Mouse (Mus musculus): ENCODE measurements around the gene Emcn. TPM values are rescaled to one million over a fixed set of nuclear protein-coding genes. Genes with fewer than 3 reads are reported as not detected.

Gene Emcn
- total and polyA plus RNA-seq, 3 experiments = not detected

DNA sequence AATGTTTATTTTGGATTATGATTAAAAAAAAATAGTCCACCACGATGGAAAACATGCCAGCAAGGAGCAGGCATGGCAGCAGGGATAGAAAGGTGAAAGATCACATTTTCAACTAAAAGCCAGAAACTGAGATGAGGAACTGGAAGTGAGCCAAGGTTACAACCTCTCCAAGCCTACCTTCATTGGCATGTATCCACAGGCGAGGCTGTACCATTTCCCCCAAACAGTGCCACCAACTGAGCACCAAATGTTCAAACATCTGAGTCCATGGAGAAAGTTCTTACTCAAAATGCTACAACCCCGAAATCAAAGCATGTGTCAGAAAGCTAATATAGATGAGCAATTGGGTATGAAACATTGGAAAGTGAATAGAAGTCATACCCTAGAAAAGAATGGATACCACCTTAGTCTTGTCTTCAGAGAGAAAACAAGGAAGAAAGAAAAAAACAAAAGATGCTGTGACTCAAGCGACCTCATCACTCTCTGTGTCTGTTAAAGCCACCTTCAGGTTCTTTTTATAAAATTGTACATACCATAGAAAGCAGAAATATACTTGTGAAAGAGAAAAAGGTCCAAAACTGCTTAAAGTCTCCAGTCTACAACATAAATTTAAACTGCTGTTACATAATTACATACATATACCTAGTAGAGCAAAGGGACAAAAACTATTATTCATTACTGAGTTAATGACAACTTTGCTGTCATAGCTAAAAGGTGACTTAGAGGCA lies 124.2 kb downstream of the Emcn start:
- no peak for TF ChIP-seq SMC3 (IDR thresholded peaks at IDR 0.05; ENCODE audit: low read depth, low read length)
- TF ChIP-seq ELF1 (IDR thresholded peaks at IDR 0.05; ENCODE audit: low read depth, low read length) = no peak
- TF ChIP-seq GABPA (IDR thresholded peaks at IDR 0.05; ENCODE audit: insufficient replicate concordance, low read depth, low read length) = no peak
- TF ChIP-seq CTCF (conservative IDR thresholded peaks at IDR 0.05 in 1 of 2, IDR thresholded peaks at IDR 0.05 in 1 of 2; ENCODE audit: low read depth in 2 of 2, low read length in 2 of 2) = no peak
- no peak for TF ChIP-seq SIN3A (IDR thresholded peaks at IDR 0.05; ENCODE audit: low read length)
- TF ChIP-seq MAX (IDR thresholded peaks at IDR 0.05; ENCODE audit: low read length) = no peak
- no peak for TF ChIP-seq EP300 (IDR thresholded peaks at IDR 0.05; ENCODE audit: low read length)
- TF ChIP-seq TBP (conservative IDR thresholded peaks at IDR 0.05; ENCODE audit: low read depth, low read length) = no peak
- TF ChIP-seq RAD21 (IDR thresholded peaks at IDR 0.05; ENCODE audit: low read depth, low read length) = no peak
- TF ChIP-seq CHD1 (IDR thresholded peaks at IDR 0.05; ENCODE audit: low read depth, low read length) = no peak
- no peak for TF ChIP-seq HCFC1 (IDR thresholded peaks at IDR 0.05; ENCODE audit: low read depth, low read length)
- dilution Hi-C loops (cut with MboI; ENCODE audit: extremely low pct_ligation_motif_present, extremely low pct_unique_long_range_greater_than_20kb, low sequenced_read_pairs) (no loop called here), in situ Hi-C loops (cut with MboI; ENCODE audit: low pct_ligation_motif_present, low pct_unique_long_range_greater_than_20kb, low sequenced_read_pairs) (no loop called here)
- Histone ChIP-seq H3K27ac (ENCODE audit: insufficient read depth, low read depth) (no peak overlapping the region), H3K4me2 (ENCODE audit: insufficient read depth, low read depth, poor library complexity, severe bottlenecking) (no peak overlapping the region), H3K27me3 (replicated peaks) (no peaks in the 10 kb centered on the region), H3K4me1 (ENCODE audit: control insufficient read depth in 1 of 2, insufficient read depth in 2 of 2) (peaks cover 0 to 8% of the 10 kb centered on the region in 2 experiments; a peak in 2 of 4 replicates), H3K79me2 (replicated peaks; ENCODE audit: control insufficient read depth, extremely low read depth, insufficient read depth, poor library complexity, severe bottlenecking) (no peaks in the 10 kb centered on the region), H3K9me3 (replicated peaks; ENCODE audit: low read length) (no peaks in the 10 kb centered on the region), H3K36me3 (replicated peaks in 1 of 2; ENCODE audit: control insufficient read depth in 1 of 2, insufficient read depth in 1 of 2, low read length in 1 of 2) (no peaks in the 10 kb centered on the region), H3K9ac (ENCODE audit: insufficient read depth, low read depth) (no peak overlapping the region), H3K4me3 (replicated peaks in 1 of 3; ENCODE audit: low read depth in 2 of 3, low read length in 2 of 3, poor library complexity in 1 of 3) (no peak overlapping the region)
- no peak for DNase-seq (ENCODE audit: extremely low read depth)

DNA sequence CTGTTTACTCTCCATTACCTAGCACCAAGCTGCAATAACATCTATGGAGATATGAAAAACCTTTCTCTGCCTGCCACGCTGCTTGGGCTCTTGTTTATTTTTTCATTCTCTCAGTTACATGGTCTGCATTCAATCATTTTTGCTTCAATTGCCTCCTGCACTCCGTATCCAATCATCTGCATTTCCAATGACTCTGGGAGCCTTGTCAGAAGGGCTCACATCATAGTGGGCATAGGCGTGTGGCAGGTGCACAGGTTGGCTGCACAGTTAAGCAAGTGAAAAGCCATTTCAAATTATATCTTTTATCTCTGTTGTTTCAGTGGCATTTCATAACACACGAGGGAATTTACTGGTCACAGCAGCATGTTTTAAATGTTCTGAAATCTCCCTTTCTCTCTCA lies 125.1 kb downstream of the Emcn start:
- H3K27me3 ChIP-seq (replicated peaks) = no peaks in the 10 kb centered on the region
- TF ChIP-seq TBP (conservative IDR thresholded peaks at IDR 0.05; ENCODE audit: low read depth, low read length) (no peak), ETS1 (conservative IDR thresholded peaks at IDR 0.05; ENCODE audit: low read depth, low read length) (no peak), RAD21 (IDR thresholded peaks at IDR 0.05; ENCODE audit: low read depth, low read length) (no peak), RCOR1 (conservative IDR thresholded peaks at IDR 0.05; ENCODE audit: low read depth, low read length) (no peak), ZC3H11A (IDR thresholded peaks at IDR 0.05; ENCODE audit: low read depth, low read length) (no peak), JUN (IDR thresholded peaks at IDR 0.05; ENCODE audit: insufficient read depth, low read depth, low read length) (no peak), JUND (conservative IDR thresholded peaks at IDR 0.05; ENCODE audit: low read depth, low read length) (no peak), BHLHE40 (IDR thresholded peaks at IDR 0.05; ENCODE audit: low read depth, low read length) (no peak), MAZ (IDR thresholded peaks at IDR 0.05; ENCODE audit: low read depth, low read length) (no peak), MAFK (IDR thresholded peaks at IDR 0.05; ENCODE audit: insufficient replicate concordance, low read length) (no peak), SIN3A (IDR thresholded peaks at IDR 0.05; ENCODE audit: low read length) (no peak), USF1 (IDR thresholded peaks at IDR 0.05; ENCODE audit: low read depth, low read length) (no peak), USF2 (conservative IDR thresholded peaks at IDR 0.05; ENCODE audit: low read depth, low read length) (no peak), GABPA (IDR thresholded peaks at IDR 0.05; ENCODE audit: insufficient replicate concordance, low read depth, low read length) (no peak), CTCF (conservative IDR thresholded peaks at IDR 0.05 in 1 of 2, IDR thresholded peaks at IDR 0.05 in 1 of 2; ENCODE audit: low read depth in 2 of 2, low read length in 2 of 2) (no peak), PAX5 (IDR thresholded peaks at IDR 0.05; ENCODE audit: low read length) (no peak), ZMIZ1 (IDR thresholded peaks at IDR 0.05; ENCODE audit: low read depth, low read length) (no peak), HCFC1 (IDR thresholded peaks at IDR 0.05; ENCODE audit: low read depth, low read length) (no peak), ELF1 (IDR thresholded peaks at IDR 0.05; ENCODE audit: low read depth, low read length) (no peak)
- no peaks in the 10 kb centered on the region for H3K36me3 ChIP-seq (replicated peaks in 1 of 2; ENCODE audit: control insufficient read depth in 1 of 2, insufficient read depth in 1 of 2, low read length in 1 of 2)
- H3K9me3 ChIP-seq (replicated peaks; ENCODE audit: low read length) = no peaks in the 10 kb centered on the region
- in situ Hi-C loops (cut with MboI; ENCODE audit: low pct_ligation_motif_present, low pct_unique_long_range_greater_than_20kb, low sequenced_read_pairs) (no loop called here), dilution Hi-C loops (cut with MboI; ENCODE audit: extremely low pct_ligation_motif_present, extremely low pct_unique_long_range_greater_than_20kb, low sequenced_read_pairs) (no loop called here)
- H3K4me1 ChIP-seq (ENCODE audit: control insufficient read depth in 1 of 2, insufficient read depth in 2 of 2) = no peaks in the 10 kb centered on the region
- H3K79me2 ChIP-seq (replicated peaks; ENCODE audit: control insufficient read depth, extremely low read depth, insufficient read depth, poor library complexity, severe bottlenecking) = no peaks in the 10 kb centered on the region
- no peak overlapping the region for H3K4me3 ChIP-seq (replicated peaks in 1 of 3; ENCODE audit: low read depth in 2 of 3, low read length in 2 of 3, poor library complexity in 1 of 3)
- H3K9ac ChIP-seq (ENCODE audit: insufficient read depth, low read depth) = no peak overlapping the region
- no peak for DNase-seq (ENCODE audit: extremely low read depth)
- H3K4me2 ChIP-seq (ENCODE audit: insufficient read depth, low read depth, poor library complexity, severe bottlenecking) = no peak overlapping the region
- no peak overlapping the region for H3K27ac ChIP-seq (ENCODE audit: insufficient read depth, low read depth)
